Mouse (Mus musculus): Measurements from ENCODE around the gene Gm20605.

DNA sequence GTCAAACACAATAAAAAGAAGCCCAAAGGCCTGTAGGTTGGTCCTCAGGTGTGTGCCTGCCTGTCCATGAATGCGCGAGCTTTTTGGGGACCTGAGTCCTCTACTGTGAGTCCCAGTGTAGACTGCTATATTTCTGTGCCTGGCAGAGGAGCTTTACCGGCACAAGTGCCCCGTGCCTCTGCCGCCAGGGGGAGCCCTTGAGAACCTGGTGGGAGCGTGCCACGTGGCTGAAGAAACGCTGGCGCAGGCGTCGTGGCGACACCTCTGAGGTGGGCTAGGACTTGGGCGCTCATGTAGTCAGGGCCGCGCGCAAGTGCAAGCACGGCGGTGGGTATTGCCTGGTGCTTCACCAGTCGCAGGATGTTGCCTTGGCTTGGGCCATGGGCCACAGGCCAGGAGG lies 12.1 kb downstream of the Gm20605 start, which contains the start of gene Sap25:
- TF ChIP-seq CTCF (IDR thresholded peaks at IDR 0.05; ENCODE audit: control insufficient read depth, insufficient read depth, insufficient replicate concordance, low read depth, low read length): peak; percentile 62
- TF ChIP-seq POLR2A (IDR thresholded peaks at IDR 0.05; ENCODE audit: control insufficient read depth, low read depth, low read length): no peak

All from testis, adult 2 months (tissue).